Mouse (Mus musculus) MEL (cell line): ENCODE results near the gene Aaas.

ENCODE experiments used
- CTCF ChIP-seq, 3 experiments: IDR thresholded peaks in 2 of 3; conservative IDR thresholded peaks in 1 of 3; 2 replicates each; pipeline ENCODE4 v1.5.1; 2011 to 2012; ENCODE audit warnings: low read length in 3 of 3, low read depth in 2 of 3, mild to moderate bottlenecking in 2 of 3, improper control_type of control experiment in 1 of 3, inconsistent platforms in 1 of 3, mixed read lengths in 1 of 3, moderate library complexity in 1 of 3; ENCODE audit not compliant: control insufficient read depth in 1 of 3, insufficient read depth in 1 of 3, poor library complexity in 1 of 3, severe bottlenecking in 1 of 3
- HCFC1 ChIP-seq: IDR thresholded peaks from 2 replicates; pipeline ENCODE4 v1.6.1; 2012; ENCODE audit warnings: low read depth, mild to moderate bottlenecking, inconsistent platforms, low read length, improper control_type of control experiment, moderate library complexity
- ZMIZ1 ChIP-seq: IDR thresholded peaks from 2 replicates; pipeline ENCODE4 v1.6.1; 2012; ENCODE audit warnings: low read depth, mild to moderate bottlenecking, inconsistent platforms, low read length, improper control_type of control experiment, moderate library complexity

- TF ChIP-seq HCFC1: no peak
- no peak for TF ChIP-seq CTCF (IDR thresholded peaks at IDR 0.05 in 2 of 3, conservative IDR thresholded peaks at IDR 0.05 in 1 of 3; ENCODE audit: control insufficient read depth in 1 of 3, insufficient read depth in 1 of 3, low read depth in 2 of 3, low read length in 3 of 3, poor library complexity in 1 of 3, severe bottlenecking in 1 of 3)
- TF ChIP-seq ZMIZ1: no peak
Measured at GRCm38 (mm10) chr15:102335254-102335653, 15.3 kb downstream of the Aaas start.
